Mouse (Mus musculus) heart, adult 2 months (tissue): ENCODE results near the gene Kcnj3. TPM values are rescaled to one million over a fixed set of nuclear protein-coding genes. Genes with fewer than 3 reads are reported as not detected.

Source experiments
- DNase-seq, 2 experiments: peaks; one replicate each; pipeline ENCODE4 v3.0.0; 2021
- H3K27ac ChIP-seq: fragments of 200-600 bp; 2 replicates; pipeline ENCODE4 v1.8.1; 2022
- H3K27me3 ChIP-seq: fragments of 200-500 bp; 2 replicates; pipeline ENCODE4 v1.6.1; 2012; ENCODE audit warnings: mild to moderate bottlenecking, low read length, inconsistent platforms, mixed read lengths; ENCODE audit not compliant: control insufficient read depth, insufficient read depth
- H3K36me3 ChIP-seq: fragments of 200-500 bp; 2 replicates; pipeline ENCODE4 v1.6.1; 2012; ENCODE audit warnings: low read length, inconsistent platforms; ENCODE audit not compliant: control insufficient read depth, insufficient read depth
- H3K4me1 ChIP-seq: fragments of 200-500 bp; 2 replicates; pipeline ENCODE4 v1.6.1; 2011; ENCODE audit warnings: low read length; ENCODE audit not compliant: control insufficient read depth, insufficient read depth
- H3K4me3 ChIP-seq: fragments of 200-600 bp; 2 replicates; pipeline ENCODE4 v1.8.1; 2022
- H3K79me2 ChIP-seq: fragments of 200-500 bp; replicated peaks from 2 replicates; pipeline ENCODE4 v1.6.1; 2012; ENCODE audit warnings: mild to moderate bottlenecking, inconsistent platforms, low read length, moderate library complexity, mixed read lengths; ENCODE audit not compliant: control insufficient read depth, insufficient read depth
- H3K9ac ChIP-seq: fragments of 200-500 bp; 2 replicates; pipeline ENCODE4 v1.6.1; 2012; ENCODE audit warnings: low read depth, mild to moderate bottlenecking, control low read depth, inconsistent platforms, low read length, mixed read lengths
- CTCF ChIP-seq: fragments of 200-600 bp; IDR thresholded peaks from 2 replicates; pipeline ENCODE4 v1.8.1; 2022; ENCODE audit warnings: antibody characterized with exemption, mild to moderate bottlenecking, moderate library complexity
- EP300 ChIP-seq: fragments of 200-500 bp; IDR thresholded peaks from 2 replicates; pipeline ENCODE4 v1.6.1; 2011; ENCODE audit warnings: low read depth, low read length, control low read depth; ENCODE audit not compliant: insufficient read depth
- POLR2A ChIP-seq: fragments of 200-500 bp; IDR thresholded peaks from 2 replicates; pipeline ENCODE4 v1.6.1; 2011; ENCODE audit warnings: mild to moderate bottlenecking, low read depth, low read length, control low read depth; ENCODE audit not compliant: insufficient read depth
- WGBS: fragments of 180-500 bp; shearing (Covaris S2); methylation state at CpG from one replicate; pipeline ENCODE4 v1.1.7; 2018; 5-methylcytosine and 5-hydroxymethylcytosine counted together
- intact Hi-C: fragments of 180-260 bp; cut with DNase I; formaldehyde crosslinking; loops from one replicate; pipeline ENCODE4 v1.15.1; 2025
- polyA plus RNA-seq: library from polyadenylated mRNA; depleted of rRNA; stranded (reverse); fragments of >200 nt; gene quantifications from 2 replicates; pipeline ENCODE4 v1.2.3, GENCODE M21; 2012
- total RNA-seq, 2 experiments: library from RNA; stranded (reverse); gene quantifications; 2 replicates each; pipeline ENCODE4 v1.2.3; 2021

Kcnj3 gene
- total and polyA plus RNA-seq, 3 experiments = 59.6 to 63.8 (median 61.8) TPM

DNA sequence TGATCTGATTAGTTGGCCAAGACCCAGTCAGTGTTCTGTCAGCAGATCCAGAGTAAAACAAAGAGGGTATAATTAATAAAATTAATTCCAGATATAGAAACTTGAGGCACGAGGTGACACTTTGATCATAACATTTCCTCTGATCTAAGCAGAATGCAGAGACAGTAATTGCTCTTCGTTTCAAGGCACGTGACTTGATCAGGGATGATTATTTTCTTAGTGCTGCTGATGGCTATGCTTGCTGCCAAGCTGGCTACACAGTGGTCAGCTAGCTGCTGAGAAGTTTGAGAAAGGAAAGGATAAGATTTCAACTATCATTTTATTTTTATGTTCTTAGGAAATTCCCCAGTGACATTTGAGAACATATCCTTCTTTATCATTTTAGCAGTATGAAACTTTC lies 135.7 kb downstream of the Kcnj3 start:
- no peaks in the 10 kb centered on the region for H3K27me3 ChIP-seq
- no peaks in the 10 kb centered on the region for H3K79me2 ChIP-seq
- no peak overlapping the region for H3K27ac ChIP-seq
- no peak overlapping the region for H3K9ac ChIP-seq
- TF ChIP-seq POLR2A (no peak), CTCF (no peak), EP300 (no peak)
- intact Hi-C loops = no loop called here
- no peak overlapping the region for H3K4me3 ChIP-seq
- no peaks in the 10 kb centered on the region for H3K4me1 ChIP-seq
- 63% methylated on average over 3 of the region's 3 CpGs for WGBS
- no peak for DNase-seq
- no peaks in the 10 kb centered on the region for H3K36me3 ChIP-seq

DNA sequence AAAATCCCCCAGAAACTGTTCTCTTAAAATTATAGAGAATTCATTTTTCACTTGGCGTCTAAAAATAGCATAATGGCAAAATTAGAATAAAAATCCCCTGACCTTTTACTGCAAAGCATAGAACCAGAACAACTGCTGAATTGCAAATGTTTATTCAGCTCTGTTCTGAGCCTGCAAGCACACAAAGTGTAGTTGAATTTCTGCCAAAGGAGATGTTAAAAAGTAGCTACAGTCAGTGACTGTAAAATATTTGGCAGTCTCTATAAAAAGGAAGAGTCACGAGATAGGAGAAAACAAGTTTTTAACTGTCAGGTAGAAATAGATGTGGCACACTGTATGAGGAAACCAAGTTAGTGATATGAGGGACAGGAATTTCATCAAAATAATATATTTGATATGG lies 144.5 kb downstream of the Kcnj3 start:
- H3K4me3 ChIP-seq = no peak overlapping the region
- no peaks in the 10 kb centered on the region for H3K79me2 ChIP-seq
- no peaks in the 10 kb centered on the region for H3K27me3 ChIP-seq
- intact Hi-C loops = no loop called here
- TF ChIP-seq CTCF (no peak), EP300 (no peak), POLR2A (no peak)
- no peaks in the 10 kb centered on the region for H3K4me1 ChIP-seq
- H3K36me3 ChIP-seq = no peaks in the 10 kb centered on the region
- no peak for DNase-seq
- 47% methylated on average over 2 of the region's 2 CpGs for WGBS
- no peak overlapping the region for H3K27ac ChIP-seq
- H3K9ac ChIP-seq = no peak overlapping the region

DNA sequence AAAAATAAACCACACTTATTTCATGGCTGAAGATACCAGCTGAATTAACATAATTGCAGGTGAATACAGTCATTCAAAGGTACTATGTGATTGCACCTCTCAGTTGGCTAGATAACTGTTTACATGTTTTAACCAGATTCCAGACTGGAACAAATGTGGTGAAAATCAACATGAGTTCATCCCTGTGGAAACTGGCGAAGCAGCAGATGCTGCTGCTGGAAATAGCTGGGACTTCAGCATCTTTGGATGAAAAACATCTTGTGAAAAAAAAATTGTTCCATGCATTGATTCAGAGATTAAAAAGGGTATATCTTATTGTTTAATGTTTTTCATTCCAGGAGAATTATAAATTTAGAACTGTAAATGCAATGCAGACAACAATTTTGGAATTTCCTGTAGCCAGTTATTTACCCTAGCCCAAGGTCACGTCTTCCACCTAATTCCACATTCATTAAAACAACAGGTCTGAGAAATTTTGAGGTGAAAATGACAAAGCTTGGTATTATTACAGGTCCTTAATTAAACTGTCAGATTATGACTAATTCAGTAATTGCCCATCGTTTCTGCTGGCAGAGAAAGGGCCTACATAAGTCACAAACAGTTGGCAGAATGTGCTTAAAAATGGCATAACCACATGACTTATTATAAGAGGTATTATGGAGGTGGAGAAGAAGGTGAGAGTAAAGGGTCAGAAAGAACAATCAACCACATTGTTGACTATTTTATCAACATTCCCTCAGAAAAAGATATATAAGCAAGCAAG lies 155.6 kb downstream of the Kcnj3 start:
- no peak for DNase-seq
- H3K36me3 ChIP-seq = no peaks in the 10 kb centered on the region
- H3K4me1 ChIP-seq = no peaks in the 10 kb centered on the region
- no peak overlapping the region for H3K9ac ChIP-seq
- H3K4me3 ChIP-seq = no peak overlapping the region
- no peaks in the 10 kb centered on the region for H3K79me2 ChIP-seq
- 65% methylated on average over 3 of the region's 3 CpGs for WGBS
- H3K27me3 ChIP-seq = no peaks in the 10 kb centered on the region
- no peak for TF ChIP-seq CTCF
- no peak overlapping the region for H3K27ac ChIP-seq
- intact Hi-C loops = no loop called here
